Mouse (Mus musculus): ENCODE measurements around the gene Exoc8.

Exoc8 gene

DNA sequence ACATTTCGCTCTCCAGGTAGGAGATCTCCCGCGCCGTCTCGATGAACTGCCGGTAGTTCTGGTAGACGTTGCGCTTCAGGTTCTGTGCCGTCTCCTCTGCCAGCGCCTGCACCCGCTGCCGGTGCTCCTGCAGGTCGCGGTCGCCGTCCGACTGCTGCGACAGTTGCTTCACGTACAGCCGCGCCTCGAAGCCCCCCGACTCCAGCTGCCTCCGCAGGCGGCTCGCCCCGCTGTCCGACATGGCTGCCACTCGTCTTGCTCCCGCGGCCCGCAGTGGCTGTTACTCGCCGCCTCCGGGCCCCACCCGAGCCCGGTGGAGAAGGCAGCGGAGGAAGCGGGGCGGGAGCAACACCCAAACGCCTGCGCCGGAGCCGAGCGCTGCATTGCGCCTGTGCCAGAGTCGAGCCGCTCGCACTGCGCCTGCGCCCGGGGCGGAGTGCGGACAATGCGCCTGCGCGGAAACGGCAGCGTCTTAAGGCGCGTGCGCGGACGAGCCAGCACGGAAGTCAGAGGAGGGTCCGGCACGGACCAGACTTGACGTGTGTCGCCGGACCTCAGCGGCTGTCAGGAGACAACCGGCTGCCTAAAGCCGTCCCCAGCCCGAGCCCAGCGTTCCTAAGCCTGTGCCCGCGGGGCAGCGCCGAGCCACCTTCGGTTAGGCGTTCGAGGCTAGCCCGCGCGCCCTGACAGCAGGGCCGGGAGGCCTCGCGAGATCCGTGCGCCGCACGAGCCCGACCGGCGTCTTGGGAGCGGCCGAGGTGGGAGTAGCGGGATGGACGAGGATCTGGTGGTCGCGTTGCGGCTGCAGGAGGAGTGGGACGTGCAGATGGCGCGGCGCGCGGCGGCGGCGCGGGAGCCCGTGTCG lies at the start of gene Exoc8, which contains the start of gene Sprtn:
TSS of gene Exoc8 (minus strand) at position 320 of the 865 bp plus-strand sequence.
TSS of gene Sprtn (plus strand) at position 501 of the 865 bp plus-strand sequence.
- peak; percentile 98 for DNase-seq

- DNase-seq, result no peak
Measured at GRCm38 (mm10) chr8:124944406-124944805, 46.9 kb upstream of the Exoc8 start.

DNA sequence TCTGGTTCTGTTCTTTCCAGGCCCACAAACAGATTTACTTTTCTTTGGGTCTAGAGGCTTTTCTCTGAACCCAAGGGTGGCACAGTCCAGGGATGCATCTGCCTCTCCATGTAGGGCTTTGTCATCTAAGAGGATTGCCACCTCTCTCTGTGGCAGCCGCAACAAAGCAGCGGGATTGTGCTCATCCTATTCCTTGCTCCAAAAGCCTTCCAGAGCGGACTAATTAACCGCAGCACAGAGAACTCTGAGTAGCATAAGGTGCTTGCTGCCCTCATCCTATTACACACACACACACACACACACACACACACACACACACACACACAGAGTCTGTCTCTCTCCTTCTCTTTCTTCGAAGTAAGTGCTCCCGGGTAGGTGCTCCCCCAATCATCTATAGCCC lies 46.3 kb upstream of the Exoc8 start:
- DNase-seq, result no peak

DNA sequence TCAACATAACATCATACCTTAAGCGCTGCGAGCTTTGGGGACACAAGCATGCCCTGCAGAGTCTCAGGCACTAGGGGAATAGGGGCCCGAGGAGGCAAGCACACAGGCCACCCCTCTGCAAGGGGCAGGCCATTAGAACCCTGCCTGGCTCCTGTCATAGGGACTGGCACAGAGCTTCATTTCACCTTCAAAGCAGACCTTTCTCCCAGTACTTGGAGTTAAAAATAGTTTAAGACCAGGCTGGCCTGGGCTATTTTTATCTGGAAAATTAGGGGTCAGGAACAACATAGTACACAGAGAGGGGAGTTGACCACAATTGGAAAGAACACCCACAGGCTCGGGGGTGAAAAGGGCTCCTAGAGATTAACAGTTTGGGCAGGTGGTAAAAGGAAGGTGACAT lies 39.8 kb upstream of the Exoc8 start:
- DNase-seq, result no peak

- no peak for DNase-seq
Measured at GRCm38 (mm10) chr8:124936699-124937098, 39.2 kb upstream of the Exoc8 start.

- no peak for DNase-seq
Measured at GRCm38 (mm10) chr8:124935116-124935515, 37.6 kb upstream of the Exoc8 start.

GRCm38 (mm10) chr8:124932435-124932834 lies 34.9 kb upstream of the Exoc8 start:
- no peak for DNase-seq

DNA sequence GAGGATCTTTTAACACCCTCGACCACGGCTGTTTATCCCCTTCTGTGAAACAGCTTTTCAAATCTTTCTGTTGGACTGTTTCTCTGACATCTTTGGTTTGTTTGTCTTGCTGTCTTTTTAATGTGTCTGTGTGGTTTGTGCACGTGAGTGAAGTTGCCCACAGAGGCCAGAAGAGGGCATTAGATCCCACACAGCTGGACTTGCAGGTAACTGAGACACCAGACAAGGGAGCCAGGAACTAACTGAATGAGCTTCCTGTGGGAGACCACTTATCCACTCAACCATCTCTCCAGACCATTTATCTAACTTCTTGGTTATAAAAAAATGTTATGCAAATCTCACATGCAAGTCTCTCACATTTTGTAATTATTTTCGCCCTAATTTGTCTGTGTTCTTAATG lies 33.1 kb upstream of the Exoc8 start:
- no peak for DNase-seq

DNA sequence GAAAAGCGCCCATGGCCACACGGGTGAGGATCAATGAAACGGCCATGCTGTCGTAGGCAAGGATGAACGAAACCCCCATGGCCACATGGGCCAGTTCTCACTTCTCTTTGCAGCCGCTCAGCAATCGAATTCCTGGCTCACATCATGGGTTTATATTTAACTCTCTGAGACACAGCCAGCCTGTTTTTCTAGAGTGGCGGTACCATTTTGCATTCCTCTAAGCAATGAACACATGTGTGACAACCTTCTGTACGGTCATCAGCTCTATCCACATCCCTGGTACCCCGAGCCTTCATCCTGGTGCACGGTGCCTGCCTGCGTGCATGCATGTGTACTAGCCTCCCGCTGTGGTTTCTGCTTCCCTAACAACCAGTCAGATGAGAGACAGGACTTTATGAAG lies 32.6 kb upstream of the Exoc8 start:
- DNase-seq, result no peak

DNA sequence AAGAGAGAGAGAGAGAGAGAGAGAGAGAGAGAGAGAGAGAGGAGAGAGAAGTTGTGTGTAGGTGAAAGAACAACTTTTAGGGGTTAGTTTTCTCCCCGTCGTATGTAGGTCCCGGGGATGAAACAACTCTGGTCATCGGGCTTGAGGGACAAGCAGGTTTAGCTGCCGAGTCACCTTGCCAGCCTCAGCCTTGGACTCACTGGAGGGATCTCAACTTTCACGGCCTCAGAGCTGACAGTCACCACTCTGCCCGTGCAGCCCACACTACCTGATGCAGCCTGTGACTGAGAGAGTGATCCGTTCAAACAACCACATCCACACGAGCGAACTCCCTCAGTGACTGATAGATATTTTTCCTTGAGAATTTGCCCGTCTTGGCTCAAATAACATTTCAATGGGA lies 31.5 kb upstream of the Exoc8 start:
- no peak for DNase-seq

- no peak for DNase-seq
Measured at GRCm38 (mm10) chr8:124926351-124926771, 28.9 kb upstream of the Exoc8 start.

DNA sequence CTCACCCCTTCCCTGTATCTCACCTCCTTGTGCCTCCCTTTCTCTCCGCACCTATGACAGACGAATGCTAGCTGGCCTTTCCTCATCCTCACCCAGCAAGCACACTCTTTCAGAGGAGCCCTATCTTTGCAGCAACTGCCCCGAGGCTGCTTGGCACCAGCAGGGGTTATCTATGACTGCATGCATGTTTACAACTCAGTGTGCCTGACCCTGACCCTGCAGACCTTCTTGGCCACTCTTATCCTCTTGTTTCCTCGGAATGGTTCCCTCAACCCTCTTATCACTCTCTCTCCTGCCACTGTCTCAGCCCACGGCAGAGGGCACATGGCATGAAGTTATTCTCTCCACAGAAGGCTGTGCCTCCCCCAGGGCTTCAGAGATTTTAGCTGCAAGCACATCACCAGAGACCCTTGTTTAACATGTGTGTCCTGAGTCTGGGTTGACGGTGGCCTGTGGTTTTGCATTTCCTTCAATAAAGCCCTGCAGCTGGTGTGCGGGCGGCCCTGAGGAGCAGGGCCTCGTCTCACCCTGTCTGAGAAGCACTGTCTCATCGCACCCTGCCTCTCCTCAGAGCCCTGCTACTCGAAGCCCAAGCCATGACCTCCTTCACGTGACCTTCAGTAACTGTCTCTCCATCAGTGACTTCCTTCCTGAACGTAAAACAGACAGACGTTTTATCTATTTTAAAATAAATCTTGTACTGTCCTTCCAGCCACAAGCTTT lies 28.2 kb upstream of the Exoc8 start:
- peak; percentile 43 for DNase-seq

GRCm38 (mm10) chr8:124923971-124924652 lies 26.6 kb upstream of the Exoc8 start:
- DNase-seq, result no peak

- DNase-seq, result no peak
Measured at GRCm38 (mm10) chr8:124922490-124923089, 25.1 kb upstream of the Exoc8 start.

DNA sequence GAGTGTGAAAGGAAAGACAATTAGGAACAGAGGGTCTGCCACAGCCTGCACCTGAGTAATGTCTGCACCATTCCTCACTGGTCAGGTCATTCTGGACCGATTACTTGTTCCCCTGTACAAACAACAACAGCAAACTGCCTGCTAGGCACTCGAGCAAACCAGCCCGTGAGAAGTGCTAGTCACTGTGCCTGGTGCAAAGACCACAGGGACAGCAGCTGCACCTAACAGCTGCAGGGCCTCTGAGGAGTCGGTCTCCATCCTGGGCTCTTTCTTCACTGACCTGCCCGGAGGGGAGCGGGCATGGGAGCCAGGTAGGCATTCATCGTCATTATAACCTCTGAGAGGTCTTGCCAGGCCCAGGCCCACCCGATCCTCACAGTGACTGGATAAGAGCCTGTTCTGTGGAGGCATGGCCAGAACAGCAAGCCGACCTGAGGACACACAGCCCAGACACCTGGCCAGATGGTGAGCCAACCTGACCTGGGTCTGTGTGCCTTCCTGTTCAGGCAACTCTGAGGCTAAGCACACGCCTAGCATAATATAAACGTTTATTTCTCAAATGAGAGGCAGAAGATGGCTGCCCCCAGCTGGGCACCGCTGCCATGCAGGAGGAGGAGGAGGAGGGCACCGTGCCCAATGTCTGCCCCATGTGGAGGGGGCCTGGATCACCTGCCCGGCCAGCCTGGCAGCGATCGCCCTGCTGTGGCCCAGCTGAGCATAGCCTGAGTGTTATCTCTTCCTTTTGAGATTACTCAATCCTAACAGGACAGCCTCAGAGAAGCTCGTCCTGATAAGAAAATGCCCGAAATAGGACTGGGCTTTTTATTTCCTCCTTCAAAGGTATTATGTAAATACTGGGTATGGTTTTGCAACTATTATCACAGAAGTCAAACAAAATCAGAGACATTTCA lies 24.1 kb upstream of the Exoc8 start:
- DNase-seq, result no peak

DNA sequence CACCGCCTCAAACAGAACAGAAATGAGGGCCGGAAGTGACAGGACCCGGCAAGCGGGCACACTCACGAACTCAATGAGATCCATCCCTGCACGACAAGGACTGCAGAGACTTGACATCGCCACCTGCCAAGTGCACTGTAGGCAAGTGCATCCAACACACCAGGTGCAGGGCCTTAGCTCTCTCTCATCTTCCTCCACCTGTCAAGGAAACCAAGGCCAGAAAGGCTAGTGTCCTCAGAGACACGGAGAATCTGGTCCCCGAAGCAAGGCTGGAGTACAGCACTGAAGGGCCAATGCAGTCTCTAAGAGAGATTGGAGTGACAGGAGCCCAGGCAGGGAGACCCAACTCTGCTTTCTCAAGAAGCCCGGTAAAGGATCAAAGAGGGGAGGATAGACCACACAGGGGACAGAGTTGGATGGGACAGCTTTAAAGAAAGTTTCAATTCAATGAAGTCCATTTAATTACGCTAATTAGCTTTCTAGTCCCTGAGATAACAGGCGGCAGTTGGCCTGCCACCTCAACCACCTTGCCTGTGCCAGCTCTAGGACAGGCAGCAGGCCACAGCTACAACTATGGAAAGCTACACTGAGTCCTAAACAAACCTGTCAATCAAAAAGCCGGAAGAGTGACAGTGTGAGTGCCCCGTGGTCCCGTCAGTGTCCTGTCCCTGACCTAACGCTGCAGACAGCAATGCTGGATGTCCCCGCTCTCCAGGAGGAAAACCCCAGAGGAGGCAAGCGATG lies 20.4 kb upstream of the Exoc8 start:
- no peak for DNase-seq

GRCm38 (mm10) chr8:124914061-124914460 lies 16.6 kb upstream of the Exoc8 start:
- DNase-seq, result no peak

DNA sequence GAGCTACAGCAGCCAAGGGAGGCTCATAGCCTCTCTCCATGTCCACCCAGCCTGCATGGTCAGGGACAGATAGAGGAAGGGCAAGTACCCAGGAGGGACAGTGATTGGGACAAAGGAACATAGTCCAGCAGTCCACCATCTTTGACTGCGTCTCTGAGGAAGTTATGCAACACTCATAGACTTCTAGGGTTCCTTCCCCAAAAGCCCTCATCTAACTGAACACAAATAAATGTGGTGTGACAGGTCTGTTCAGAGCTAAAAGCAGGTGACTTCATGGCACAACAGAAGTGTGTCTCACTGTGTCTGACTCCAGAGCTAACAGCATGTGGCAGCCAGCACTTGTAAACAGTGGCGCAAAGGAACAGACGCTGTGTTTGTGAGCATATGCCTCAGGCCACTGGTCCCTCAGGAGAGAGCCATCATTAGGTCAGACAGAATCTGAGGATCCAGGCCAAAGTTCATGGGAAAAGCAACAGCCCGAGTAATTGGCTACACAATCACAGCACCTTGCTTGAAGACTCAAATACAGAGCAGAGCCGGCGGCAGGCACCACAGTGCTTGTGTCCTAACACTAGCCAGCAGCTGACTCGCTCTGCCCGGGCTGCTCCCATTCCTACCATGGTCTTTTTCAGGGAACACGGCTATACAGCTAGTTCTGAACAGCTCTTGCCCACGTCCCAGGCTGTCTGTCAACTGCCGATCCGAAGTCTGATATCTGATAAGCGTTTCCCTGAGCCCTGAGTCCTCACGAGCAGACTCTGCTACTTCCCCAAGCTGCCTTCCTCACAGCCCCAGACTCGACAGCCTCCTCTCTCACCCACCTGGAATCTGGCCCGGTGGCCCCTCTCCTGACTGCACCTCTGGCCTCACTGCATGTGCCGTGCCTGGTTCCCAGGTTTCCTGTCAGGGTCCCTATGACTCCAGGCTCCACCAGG lies 14.7 kb upstream of the Exoc8 start:
- no peak for DNase-seq

- DNase-seq, result no peak
Measured at GRCm38 (mm10) chr8:124910349-124910748, 12.8 kb upstream of the Exoc8 start.

GRCm38 (mm10) chr8:124909936-124910335 lies 12.4 kb upstream of the Exoc8 start:
- no peak for DNase-seq
